Mouse (Mus musculus): ENCODE measurements around the gene Cmip. TPM values are rescaled to one million over a fixed set of nuclear protein-coding genes. Genes with fewer than 3 reads are reported as not detected.
A peak's percentile ranks its signal among the peaks of the same experiment; 100 is the strongest.

Gene Cmip
- polyA plus RNA-seq, 1 experiment = 16.2 TPM

- 57% methylated on average over 7 of the region's 7 CpGs for whole genome bisulfite sequencing
- H3K27ac ChIP-seq (ENCODE audit: control insufficient read depth, insufficient read depth, low read depth, low read length, poor library complexity) = no peak overlapping the region
- TF ChIP-seq CTCF (IDR thresholded peaks at IDR 0.05; ENCODE audit: control insufficient read depth, insufficient read depth, low read length) (peak; percentile 51), POLR2A (IDR thresholded peaks at IDR 0.05; ENCODE audit: borderline replicate concordance, control insufficient read depth, low read depth, low read length) (no peak)
- peaks cover 21% of the 10 kb centered on the region for H3K4me1 ChIP-seq (ENCODE audit: control insufficient read depth, insufficient read depth, low read length)
- no peak overlapping the region for H3K4me3 ChIP-seq (replicated peaks; ENCODE audit: control insufficient read depth, low read depth, low read length)
Observed at GRCm38 (mm10) chr8:117366475-117366874, 109.6 kb downstream of the Cmip start.

GRCm38 (mm10) chr8:117367441-117367840, 110.6 kb downstream of the Cmip start:
- TF ChIP-seq POLR2A (IDR thresholded peaks at IDR 0.05; ENCODE audit: borderline replicate concordance, control insufficient read depth, low read depth, low read length) = no peak
- TF ChIP-seq CTCF (IDR thresholded peaks at IDR 0.05; ENCODE audit: control insufficient read depth, insufficient read depth, low read length) = no peak
- WGBS = 33% methylated on average over 8 of the region's 8 CpGs
- Histone ChIP-seq H3K4me3 (replicated peaks; ENCODE audit: control insufficient read depth, low read depth, low read length) (no peak overlapping the region), H3K27ac (ENCODE audit: control insufficient read depth, insufficient read depth, low read depth, low read length, poor library complexity) (no peak overlapping the region), H3K4me1 (ENCODE audit: control insufficient read depth, insufficient read depth, low read length) (peaks cover 22% of the 10 kb centered on the region)

- TF ChIP-seq POLR2A (IDR thresholded peaks at IDR 0.05; ENCODE audit: borderline replicate concordance, control insufficient read depth, low read depth, low read length) (no peak), CTCF (IDR thresholded peaks at IDR 0.05; ENCODE audit: control insufficient read depth, insufficient read depth, low read length) (no peak)
- WGBS = 84% methylated on average over 8 of the region's 8 CpGs
- Histone ChIP-seq H3K27ac (ENCODE audit: control insufficient read depth, insufficient read depth, low read depth, low read length, poor library complexity) (no peak overlapping the region), H3K4me3 (replicated peaks; ENCODE audit: control insufficient read depth, low read depth, low read length) (no peak overlapping the region), H3K4me1 (ENCODE audit: control insufficient read depth, insufficient read depth, low read length) (peaks cover 19% of the 10 kb centered on the region)
Observed at GRCm38 (mm10) chr8:117368781-117369180, 111.9 kb downstream of the Cmip start.

GRCm38 (mm10) chr8:117370009-117370408, 113.1 kb downstream of the Cmip start:
- peaks cover 18% of the 10 kb centered on the region for H3K4me1 ChIP-seq (ENCODE audit: control insufficient read depth, insufficient read depth, low read length)

GRCm38 (mm10) chr8:117371189-117371588, 114.3 kb downstream of the Cmip start:
- Histone ChIP-seq H3K27ac (ENCODE audit: control insufficient read depth, insufficient read depth, low read depth, low read length, poor library complexity) (no peak overlapping the region), H3K4me1 (ENCODE audit: control insufficient read depth, insufficient read depth, low read length) (peaks cover 18% of the 10 kb centered on the region), H3K4me3 (replicated peaks; ENCODE audit: control insufficient read depth, low read depth, low read length) (no peak overlapping the region)
- 43% methylated on average over 7 of the region's 7 CpGs for WGBS
- TF ChIP-seq POLR2A (IDR thresholded peaks at IDR 0.05; ENCODE audit: borderline replicate concordance, control insufficient read depth, low read depth, low read length) (no peak), CTCF (IDR thresholded peaks at IDR 0.05; ENCODE audit: control insufficient read depth, insufficient read depth, low read length) (no peak)

More at GRCm38 (mm10) chr8:117370009-117370408, 113.1 kb downstream of the Cmip start:
- WGBS = 61% methylated on average over 8 of the region's 8 CpGs
- no peak overlapping the region for H3K27ac ChIP-seq (ENCODE audit: control insufficient read depth, insufficient read depth, low read depth, low read length, poor library complexity)
- no peak overlapping the region for H3K4me3 ChIP-seq (replicated peaks; ENCODE audit: control insufficient read depth, low read depth, low read length)
- TF ChIP-seq CTCF (IDR thresholded peaks at IDR 0.05; ENCODE audit: control insufficient read depth, insufficient read depth, low read length) = no peak
- TF ChIP-seq POLR2A (IDR thresholded peaks at IDR 0.05; ENCODE audit: borderline replicate concordance, control insufficient read depth, low read depth, low read length) = no peak

- no peak overlapping the region for H3K4me3 ChIP-seq (replicated peaks; ENCODE audit: control insufficient read depth, low read depth, low read length)
- peaks cover 17% of the 10 kb centered on the region for H3K4me1 ChIP-seq (ENCODE audit: control insufficient read depth, insufficient read depth, low read length)
- 91% methylated on average over 12 of the region's 12 CpGs for WGBS
- TF ChIP-seq POLR2A (IDR thresholded peaks at IDR 0.05; ENCODE audit: borderline replicate concordance, control insufficient read depth, low read depth, low read length) = no peak
- no peak for TF ChIP-seq CTCF (IDR thresholded peaks at IDR 0.05; ENCODE audit: control insufficient read depth, insufficient read depth, low read length)
- H3K27ac ChIP-seq (ENCODE audit: control insufficient read depth, insufficient read depth, low read depth, low read length, poor library complexity) = no peak overlapping the region
Observed at GRCm38 (mm10) chr8:117372070-117372469, 115.2 kb downstream of the Cmip start.

- Histone ChIP-seq H3K27ac (ENCODE audit: control insufficient read depth, insufficient read depth, low read depth, low read length, poor library complexity) (no peak overlapping the region), H3K4me3 (replicated peaks; ENCODE audit: control insufficient read depth, low read depth, low read length) (no peak overlapping the region), H3K4me1 (ENCODE audit: control insufficient read depth, insufficient read depth, low read length) (peaks cover 10% of the 10 kb centered on the region)
- TF ChIP-seq POLR2A (IDR thresholded peaks at IDR 0.05; ENCODE audit: borderline replicate concordance, control insufficient read depth, low read depth, low read length) (no peak), CTCF (IDR thresholded peaks at IDR 0.05; ENCODE audit: control insufficient read depth, insufficient read depth, low read length) (no peak)
- WGBS = 81% methylated on average over 11 of the region's 11 CpGs
Observed at GRCm38 (mm10) chr8:117373001-117373428, 116.2 kb downstream of the Cmip start.

- WGBS = 60% methylated on average over 3 of the region's 3 CpGs
- TF ChIP-seq CTCF (IDR thresholded peaks at IDR 0.05; ENCODE audit: control insufficient read depth, insufficient read depth, low read length) = no peak
- TF ChIP-seq POLR2A (IDR thresholded peaks at IDR 0.05; ENCODE audit: borderline replicate concordance, control insufficient read depth, low read depth, low read length) = no peak
- Histone ChIP-seq H3K27ac (ENCODE audit: control insufficient read depth, insufficient read depth, low read depth, low read length, poor library complexity) (no peak overlapping the region), H3K4me1 (ENCODE audit: control insufficient read depth, insufficient read depth, low read length) (peaks cover 10% of the 10 kb centered on the region), H3K4me3 (replicated peaks; ENCODE audit: control insufficient read depth, low read depth, low read length) (no peak overlapping the region)
Observed at GRCm38 (mm10) chr8:117374087-117374486, 117.2 kb downstream of the Cmip start.

- no peak overlapping the region; the same call in 1 of the 2 replicates for H3K27ac ChIP-seq (ENCODE audit: control insufficient read depth, insufficient read depth, low read depth, low read length, poor library complexity)
- no peak overlapping the region for H3K4me3 ChIP-seq (replicated peaks; ENCODE audit: control insufficient read depth, low read depth, low read length)
- no peaks in the 10 kb centered on the region for H3K4me1 ChIP-seq (ENCODE audit: control insufficient read depth, insufficient read depth, low read length)
- WGBS = 92% methylated on average over 16 of the region's 16 CpGs
- TF ChIP-seq CTCF (IDR thresholded peaks at IDR 0.05; ENCODE audit: control insufficient read depth, insufficient read depth, low read length) (no peak), POLR2A (IDR thresholded peaks at IDR 0.05; ENCODE audit: borderline replicate concordance, control insufficient read depth, low read depth, low read length) (no peak)
Observed at GRCm38 (mm10) chr8:117376997-117377396, 120.1 kb downstream of the Cmip start.

Measured in bone marrow, adult 2 months (tissue).